23 mouse cellular contexts compared by ENCODE assay signal in the genomic region with DNA sequence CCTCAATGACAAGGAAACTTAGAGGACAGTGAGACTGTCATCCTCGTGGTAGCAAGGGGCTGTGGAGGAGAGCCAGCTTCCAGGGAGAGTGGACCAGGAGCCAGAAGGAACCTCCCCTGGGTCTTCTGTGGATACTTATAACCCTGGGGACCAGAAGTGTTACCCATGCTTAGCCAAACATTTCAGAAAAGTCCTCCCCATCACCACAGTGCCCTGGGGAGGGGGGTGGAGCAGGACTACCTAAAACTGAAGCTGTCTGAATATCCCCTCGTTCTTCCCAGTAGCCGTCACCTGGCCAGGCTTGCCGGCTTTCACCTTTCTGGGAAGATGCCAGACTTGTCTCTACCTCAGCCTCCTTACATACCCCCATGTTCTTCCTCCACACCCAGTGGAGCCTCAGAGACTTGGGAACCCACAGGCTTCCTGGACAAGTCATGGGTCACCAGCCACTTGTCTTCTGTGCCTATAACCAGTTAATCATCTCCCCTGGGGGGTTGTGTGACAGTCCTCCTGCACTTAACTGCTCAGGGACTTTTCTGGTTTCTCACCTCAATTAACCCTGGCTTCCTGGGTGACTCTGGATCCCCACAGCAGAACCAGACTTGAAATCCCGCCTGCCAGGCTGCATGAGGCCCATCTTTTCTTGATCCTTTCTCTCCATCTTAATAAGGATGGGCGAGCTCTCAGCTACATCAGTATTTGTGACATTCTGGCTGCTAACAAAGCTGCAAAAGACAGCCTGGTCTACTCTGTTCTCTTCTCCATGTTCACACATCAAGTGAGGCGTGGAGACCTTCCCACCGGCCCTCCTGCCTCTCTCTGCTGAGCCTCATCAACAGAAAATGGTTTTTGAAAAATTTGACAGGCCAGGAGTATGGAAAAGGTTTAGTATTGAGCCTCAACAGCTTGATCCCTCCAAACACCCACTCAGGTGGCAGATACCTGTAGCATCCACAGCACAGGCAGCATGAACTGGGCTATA. TPM values are rescaled to one million over a fixed set of nuclear protein-coding genes. Genes with fewer than 3 reads are reported as not detected.
A peak's percentile ranks its signal among the peaks of the same experiment; 100 is the strongest.
DNase-seq lines count a peak whose midpoint lies in the region; ATAC-seq and TF ChIP-seq lines count a peak whose summit lies in the region.
"Had no signal": no experiment of that assay in that cellular context is flagged by ENCODE, and none has a peak within 500 bp of the region (broad histone marks: within the 10 kb centered on the region; RNA-seq: fewer than 3 reads in every experiment).

No protein-coding gene starts in this region.

- TF ChIP-seq POLR2A in kidney, adult 2 months (IDR thresholded peaks at IDR 0.05; ENCODE audit: low read depth, low read length): no peak
- no peak for TF ChIP-seq POLR2A in spleen, adult 2 months (IDR thresholded peaks at IDR 0.05; ENCODE audit: low read depth, low read length)
- no peak for TF ChIP-seq POLR2A in bone marrow, adult 2 months (IDR thresholded peaks at IDR 0.05; ENCODE audit: borderline replicate concordance, control insufficient read depth, low read depth, low read length)

- H3K4me3 ChIP-seq in kidney, adult 2 months (ENCODE audit: insufficient read depth, low read depth, low read length): no peak overlapping the region
- H3K4me3 ChIP-seq in kidney, embryonic 14.5 days (ENCODE audit: low read length): no peak overlapping the region
- H3K4me3 ChIP-seq in spleen, adult 2 months (ENCODE audit: extremely low read depth, insufficient read depth, insufficient read length): no peak overlapping the region
- no peak overlapping the region for H3K4me3 ChIP-seq in bone marrow, adult 2 months (replicated peaks; ENCODE audit: control insufficient read depth, low read depth, low read length)
- H3K4me3 ChIP-seq: embryonic facial prominence, embryonic 15.5 days; heart, embryonic 13.5 days; limb, embryonic 12.5 days; liver, embryonic 12.5 days; midbrain, embryonic 12.5 days had no signal

- H3K27me3 ChIP-seq in kidney, adult 2 months (replicated peaks; ENCODE audit: control insufficient read depth, insufficient read depth, low read length): no peaks in the 10 kb centered on the region
- H3K27me3 ChIP-seq in kidney, embryonic 14.5 days (ENCODE audit: control insufficient read depth, insufficient read depth, low read length): no peaks in the 10 kb centered on the region
- no peaks in the 10 kb centered on the region for H3K27me3 ChIP-seq in spleen, adult 2 months (ENCODE audit: control insufficient read depth, insufficient read depth, low read length)
- H3K27me3 ChIP-seq: embryonic facial prominence, embryonic 15.5 days; limb, embryonic 12.5 days; midbrain, embryonic 12.5 days had no signal

- no peaks in the 10 kb centered on the region for H3K9me3 ChIP-seq in kidney, embryonic 14.5 days (ENCODE audit: control insufficient read depth, low read length)
- H3K9me3 ChIP-seq: embryonic facial prominence, embryonic 15.5 days; heart, embryonic 13.5 days; limb, embryonic 12.5 days; liver, embryonic 12.5 days; midbrain, embryonic 12.5 days had no signal

- H3K36me3 ChIP-seq in kidney, adult 2 months (ENCODE audit: control insufficient read depth, insufficient read depth, low read length): no peaks in the 10 kb centered on the region
- H3K36me3 ChIP-seq in kidney, embryonic 14.5 days (ENCODE audit: control insufficient read depth, insufficient read depth, low read length): peaks cover 3% of the 10 kb centered on the region; the same call in 1 of the 2 replicates
- H3K36me3 ChIP-seq in spleen, adult 2 months (ENCODE audit: control insufficient read depth, insufficient read depth, low read length): no peaks in the 10 kb centered on the region

- no peak for ATAC-seq in kidney, embryonic 14.5 days (ENCODE audit: low FRiP score, low TSS enrichment)
- ATAC-seq: forebrain, embryonic 14.5 days; hindbrain, postnatal 0 days; liver, embryonic 12.5 days had no signal

- DNase-seq in kidney, adult 2 months: peak; percentile 66
- DNase-seq in spleen, adult 2 months (ENCODE audit: low read depth in 1 of 2, low spot score in 2 of 2): peak in 1 of 2 experiments; percentile 48
- no peak for DNase-seq in spleen, postnatal 14 days (ENCODE audit: low spot score in 2 of 2)
- DNase-seq in thymus, postnatal 14 days: no peak
- DNase-seq in thymus, postnatal 4 days: no peak
- DNase-seq: adrenal gland, postnatal 36 days; cerebellum, adult 11 months; cerebellum, adult 9-11 months; heart, postnatal 14 days; lung, adult 2 months; lung, postnatal 14 days; thymus, adult 2 months had no signal

- no peak for TF ChIP-seq CTCF in kidney, adult 2 months (conservative IDR thresholded peaks at IDR 0.05; ENCODE audit: insufficient read depth, insufficient read length, low read depth, low read length)
- no peak for TF ChIP-seq CTCF in spleen, adult 2 months (IDR thresholded peaks at IDR 0.05; ENCODE audit: extremely low read depth, insufficient read depth, insufficient read length, insufficient replicate concordance)
- TF ChIP-seq CTCF in bone marrow, adult 2 months (IDR thresholded peaks at IDR 0.05; ENCODE audit: control insufficient read depth, insufficient read depth, low read length): no peak

- no peak overlapping the region for H3K27ac ChIP-seq in kidney, adult 2 months (ENCODE audit: insufficient read depth, low read depth, low read length)
- H3K27ac ChIP-seq in kidney, embryonic 14.5 days (ENCODE audit: low read depth, low read length): no peak overlapping the region
- H3K27ac ChIP-seq in spleen, adult 2 months (ENCODE audit: insufficient read depth, low read length): peak overlapping the region; percentile 91
- peak overlapping the region; percentile 51 for H3K27ac ChIP-seq in bone marrow, adult 2 months (ENCODE audit: control insufficient read depth, insufficient read depth, low read depth, low read length, poor library complexity)
- H3K27ac ChIP-seq: embryonic facial prominence, embryonic 15.5 days; heart, embryonic 13.5 days; hindbrain, postnatal 0 days; kidney, postnatal 0 days; limb, embryonic 12.5 days; liver, embryonic 12.5 days; midbrain, embryonic 12.5 days; stomach, postnatal 0 days had no signal

- peaks cover 6% of the 10 kb centered on the region; the same call in 1 of the 2 replicates for H3K4me1 ChIP-seq in kidney, adult 2 months (ENCODE audit: control insufficient read depth, insufficient read depth, low read length)
- H3K4me1 ChIP-seq in kidney, embryonic 14.5 days (ENCODE audit: control insufficient read depth, insufficient read depth, low read length): no peaks in the 10 kb centered on the region; the same call in 1 of the 2 replicates
- H3K4me1 ChIP-seq in spleen, adult 2 months (ENCODE audit: control insufficient read depth, insufficient read depth, insufficient read length): peaks cover 36% of the 10 kb centered on the region; the same call in 1 of the 2 replicates
- peaks cover 9% of the 10 kb centered on the region for H3K4me1 ChIP-seq in bone marrow, adult 2 months (ENCODE audit: control insufficient read depth, insufficient read depth, low read length)
- H3K4me1 ChIP-seq: embryonic facial prominence, embryonic 15.5 days; heart, embryonic 13.5 days; limb, embryonic 12.5 days; midbrain, embryonic 12.5 days had no signal

- WGBS in kidney, adult 2 months: 54% methylated on average over 8 of the region's 8 CpGs
- 68% methylated on average over 8 of the region's 8 CpGs for WGBS in kidney, embryonic 14.5 days
- 40% methylated on average over 8 of the region's 8 CpGs for WGBS in spleen, adult 2 months
- WGBS in bone marrow, adult 2 months: 61% methylated on average over 8 of the region's 8 CpGs

- H3K4me2 ChIP-seq in kidney, embryonic 14.5 days (replicated peaks; ENCODE audit: low read depth, low read length): no peak overlapping the region
- H3K4me2 ChIP-seq: embryonic facial prominence, embryonic 15.5 days; heart, embryonic 13.5 days; limb, embryonic 12.5 days; liver, embryonic 12.5 days; midbrain, embryonic 12.5 days had no signal

- H3K9ac ChIP-seq in kidney, embryonic 14.5 days (ENCODE audit: low read depth, low read length): no peak overlapping the region
- H3K9ac ChIP-seq: embryonic facial prominence, embryonic 15.5 days; heart, embryonic 13.5 days; limb, embryonic 12.5 days; liver, embryonic 12.5 days; midbrain, embryonic 12.5 days had no signal

RNA-seq across cellular contexts. Expression of a gene that starts 42.5 kb away (rescaled TPM):
- 334 and 342 TPM in 2 replicates for polyA plus RNA-seq in kidney, adult 2 months (2012; rRNA removed)
- polyA plus RNA-seq in kidney, embryonic 14.5 days (2014; fragmentation: Nextera tagmentation; extraction: Ambion mirVana): 60.2 and 65.4 TPM in 2 replicates
- 27.7 and 30.3 TPM in 2 replicates for polyA plus RNA-seq in spleen, adult 2 months (2012; rRNA removed)
- polyA plus RNA-seq in bone marrow, adult 2 months (2011; ENCODE audit: insufficient read depth, insufficient read length, low replicate concordance, missing spikeins): 5.9 and 8.7 TPM in 2 replicates

Comparison
In these comparisons a context has a peak if more than half of its experiments do, and no peak if none do; other contexts are left out.
1. H3K27ac ChIP-seq: peak in spleen, adult 2 months (single experiment) and bone marrow, adult 2 months (single experiment); none in kidney, adult 2 months (single experiment) and kidney, embryonic 14.5 days (single experiment).